Mouse (Mus musculus): ENCODE data around the gene Pld1. TPM values are rescaled to one million over a fixed set of nuclear protein-coding genes. Genes with fewer than 3 reads are reported as not detected.

Pld1 gene
- total RNA-seq, 2 experiments from 2014 or later = 3.7 to 15.9 TPM

DNA sequence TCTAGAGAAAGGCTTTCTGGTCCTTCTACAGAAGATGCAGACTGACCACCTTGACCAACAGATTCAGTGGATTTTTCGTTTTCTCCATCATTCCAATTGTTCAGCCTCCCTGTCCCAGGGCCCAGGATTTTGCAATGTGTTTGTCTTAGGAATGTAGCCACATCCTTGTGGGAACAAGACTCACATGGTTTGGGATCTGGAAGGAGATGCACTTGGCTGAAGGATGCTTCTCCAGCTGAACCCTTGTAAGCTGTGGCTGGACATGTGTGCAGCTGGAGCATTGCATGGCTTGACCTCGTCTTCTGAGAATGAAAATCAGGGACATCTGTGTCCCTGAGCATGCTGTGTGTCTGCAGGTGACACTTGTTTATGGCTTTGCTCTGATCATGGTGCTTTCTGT is 203.6 kb downstream of the Pld1 start:
- no peak for ATAC-seq (replicated peaks; ENCODE audit: poor library complexity)

DNA sequence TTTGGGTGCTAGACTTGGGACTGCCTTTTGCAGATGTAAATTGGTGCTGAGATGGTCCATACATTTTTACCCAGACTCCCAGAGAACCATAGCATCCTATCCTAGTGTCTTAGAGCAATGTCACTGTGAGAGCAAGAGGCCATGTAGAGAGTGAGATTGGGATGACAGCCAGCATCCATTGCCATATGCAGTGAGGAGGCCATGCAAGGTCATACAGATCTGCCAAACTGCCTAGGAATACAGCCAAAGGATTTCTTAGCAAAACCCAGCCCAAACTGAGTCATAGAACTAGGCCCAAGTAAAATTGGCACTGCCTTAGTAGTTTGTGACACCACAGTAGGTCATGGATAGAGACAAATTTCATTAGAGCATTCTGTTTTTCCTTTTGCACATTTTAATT is 206.2 kb downstream of the Pld1 start:
- ATAC-seq (replicated peaks; ENCODE audit: poor library complexity) = no peak

- ATAC-seq (replicated peaks; ENCODE audit: poor library complexity) = no peak
Observed at GRCm38 (mm10) chr3:28145461-28145860, 207.0 kb downstream of the Pld1 start.

DNA sequence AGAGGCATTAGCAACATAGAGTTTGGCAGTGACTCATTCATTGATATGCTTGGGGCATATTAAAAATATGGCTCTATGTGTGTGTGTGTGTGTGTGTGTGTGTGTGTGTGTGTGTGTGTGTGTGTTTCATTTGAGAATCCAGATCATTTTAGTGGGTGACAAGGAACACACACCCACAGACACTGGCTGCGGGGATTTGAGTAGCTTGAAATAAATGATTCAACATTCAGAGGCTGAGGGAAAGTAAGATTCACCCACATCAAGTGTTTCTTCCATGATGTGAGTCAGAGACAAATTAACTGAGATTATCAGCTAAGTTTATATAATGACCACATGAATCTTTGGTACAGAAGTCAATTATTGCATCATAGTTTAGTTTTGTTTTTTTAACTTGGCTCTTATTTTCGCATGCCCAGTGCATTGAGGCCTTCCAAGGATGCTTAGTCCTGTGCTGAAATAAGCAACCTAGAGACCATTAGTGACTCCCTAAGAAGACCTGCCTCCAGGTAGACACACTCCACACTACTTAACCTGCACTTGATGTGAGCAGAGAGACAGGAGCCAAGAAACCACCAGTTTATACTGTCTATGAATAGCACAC is 211.3 kb downstream of the Pld1 start:
- no peak for ATAC-seq (replicated peaks; ENCODE audit: poor library complexity)

GRCm38 (mm10) chr3:28158006-28158405 is 219.5 kb downstream of the Pld1 start:
- ATAC-seq (replicated peaks; ENCODE audit: poor library complexity) = no peak

DNA sequence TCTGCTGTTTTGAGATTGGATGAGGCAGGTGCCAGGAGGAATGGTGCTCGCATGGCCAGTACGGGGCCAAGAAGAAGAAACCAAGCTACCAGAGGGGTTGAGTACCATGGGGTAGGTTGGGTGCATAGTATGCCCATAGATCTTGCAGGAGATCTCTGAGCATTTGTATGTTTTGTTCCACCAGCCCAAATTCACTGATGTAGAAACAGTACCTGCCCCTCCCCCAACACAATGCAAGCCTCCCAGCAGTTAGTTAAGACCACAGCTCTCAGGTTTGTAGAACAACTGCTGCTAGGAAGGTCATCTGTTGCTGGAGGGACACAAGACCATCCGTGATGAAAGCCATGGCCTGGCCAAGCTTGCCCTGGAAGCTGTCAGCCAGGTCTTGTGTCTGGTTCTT is 220.4 kb downstream of the Pld1 start:
- no peak for ATAC-seq (replicated peaks; ENCODE audit: poor library complexity)

DNA sequence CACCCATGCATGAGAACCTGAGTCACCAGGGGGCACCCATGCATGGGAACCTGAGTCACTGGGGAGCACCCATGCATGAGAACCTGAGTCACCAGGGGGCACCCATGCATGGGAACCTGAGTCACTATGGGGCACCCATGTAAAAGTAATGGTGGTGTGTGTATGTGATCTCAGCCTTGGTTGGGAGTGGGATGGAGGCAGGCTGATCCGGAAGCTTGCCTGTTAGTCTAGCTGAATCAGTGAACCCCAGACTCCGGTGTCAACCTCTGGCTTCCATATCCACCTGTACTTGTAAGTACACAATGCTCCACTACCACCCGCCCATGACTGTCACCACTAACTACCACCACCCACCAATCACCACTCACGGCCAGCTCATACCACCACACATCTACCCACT is 223.9 kb downstream of the Pld1 start:
- no peak for ATAC-seq (replicated peaks; ENCODE audit: poor library complexity)

DNA sequence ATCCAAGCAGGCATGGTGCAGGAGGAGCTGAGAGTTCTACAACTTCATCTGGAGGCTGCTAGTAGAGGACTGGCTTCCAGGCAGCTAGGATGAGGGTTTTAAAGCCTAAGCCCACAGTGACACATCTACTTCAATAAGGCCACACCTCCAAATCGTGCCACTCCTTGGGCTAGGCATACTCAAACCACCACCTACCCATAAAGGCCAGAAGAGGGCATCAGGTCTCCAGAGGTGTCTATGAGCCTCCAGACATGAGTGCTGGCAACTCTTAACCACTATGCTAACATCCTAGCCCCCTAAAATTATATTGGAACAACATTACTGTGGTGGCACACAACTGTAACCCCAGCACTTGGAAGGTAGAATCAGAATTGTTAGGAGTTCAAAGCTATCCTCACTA is 226.2 kb downstream of the Pld1 start:
- peak; percentile 81 for ATAC-seq (replicated peaks; ENCODE audit: poor library complexity)

GRCm38 (mm10) chr3:28165598-28165997 is 227.1 kb downstream of the Pld1 start:
- peak; percentile 90 for ATAC-seq (replicated peaks; ENCODE audit: poor library complexity)

DNA sequence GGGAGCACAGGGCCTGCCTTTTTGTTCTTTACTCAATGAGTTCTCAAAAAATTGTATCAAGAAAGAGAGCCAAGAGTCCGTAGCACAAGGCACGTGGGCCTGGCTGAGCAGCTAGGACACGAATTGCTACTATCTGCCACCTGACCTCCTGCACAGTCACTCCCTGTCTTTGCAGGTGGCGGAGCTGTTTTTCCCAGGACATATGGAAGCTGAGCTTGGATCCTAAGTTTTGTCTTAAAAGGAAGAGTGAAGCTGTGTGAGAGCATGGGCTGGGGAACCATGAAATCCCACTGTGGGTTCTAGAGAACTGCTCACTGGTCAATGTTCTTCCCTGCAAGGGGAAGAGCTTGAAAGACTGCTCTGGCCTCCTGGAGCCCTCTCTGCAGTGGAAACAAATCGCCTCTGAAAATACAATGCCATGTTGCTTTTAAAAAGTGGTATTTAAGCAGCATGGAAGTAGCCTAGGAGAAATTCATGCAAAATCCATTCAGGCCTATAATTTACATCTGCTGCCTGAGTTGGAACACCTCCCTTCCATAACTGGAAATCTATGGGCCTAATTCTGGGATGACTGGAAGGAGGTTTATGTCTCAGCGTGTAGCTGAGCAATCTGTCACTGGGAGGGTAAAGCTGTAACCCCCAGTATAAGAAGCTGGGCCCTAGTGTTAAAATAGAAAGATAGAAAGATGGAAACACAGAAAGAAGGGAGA is 229.5 kb downstream of the Pld1 start:
- no peak for ATAC-seq (replicated peaks; ENCODE audit: poor library complexity)

GRCm38 (mm10) chr3:28170911-28171618 is 232.6 kb downstream of the Pld1 start:
- peak; percentile 95 for ATAC-seq (replicated peaks; ENCODE audit: poor library complexity)

DNA sequence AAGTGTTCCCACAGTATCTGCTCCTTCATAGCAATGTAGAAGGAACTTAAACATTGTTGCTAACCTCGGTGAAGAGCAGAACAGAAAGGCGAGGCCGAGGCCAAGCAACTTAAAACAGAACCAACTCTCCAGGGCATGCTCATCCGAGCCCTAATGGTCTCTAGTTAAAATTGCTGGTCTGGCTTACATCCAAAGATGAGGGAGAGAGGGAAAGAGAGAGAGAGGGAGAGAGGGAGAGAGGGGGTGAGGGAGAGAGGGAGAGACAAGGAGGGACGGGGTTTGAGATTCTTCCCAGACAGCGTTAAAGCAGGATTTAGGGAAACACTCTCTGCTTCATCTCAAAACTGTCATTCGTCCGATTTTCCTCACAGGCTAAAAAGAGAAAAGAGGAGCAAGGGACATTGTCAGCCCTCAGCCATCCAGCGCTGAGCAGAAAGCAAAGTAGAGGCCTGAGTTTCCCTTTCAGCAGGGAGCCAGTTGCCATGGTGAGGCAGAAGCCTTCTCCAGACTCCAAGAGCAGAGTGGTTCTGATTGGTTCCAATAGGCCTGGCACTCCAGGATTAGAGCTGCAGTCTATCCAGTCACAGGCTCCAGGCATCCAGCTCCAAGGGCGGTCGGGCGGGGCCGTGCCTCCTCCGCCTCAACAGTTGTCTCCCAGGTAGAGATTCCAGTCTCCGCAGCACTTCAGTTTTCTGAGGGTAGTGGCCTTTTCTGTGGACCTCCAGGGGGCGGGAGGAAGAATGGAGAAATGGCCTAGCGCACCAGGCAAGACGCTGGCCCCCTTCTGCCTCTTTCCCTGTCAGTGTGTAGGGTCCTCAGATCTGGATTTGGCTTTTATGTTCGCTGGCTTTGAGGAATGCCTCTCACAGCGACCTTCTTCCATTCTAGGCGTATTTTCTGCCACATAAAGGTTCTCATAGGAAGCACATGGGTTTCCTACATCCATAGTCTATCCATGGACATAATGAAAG is 237.8 kb downstream of the Pld1 start:
- no peak for ATAC-seq (replicated peaks; ENCODE audit: poor library complexity)

DNA sequence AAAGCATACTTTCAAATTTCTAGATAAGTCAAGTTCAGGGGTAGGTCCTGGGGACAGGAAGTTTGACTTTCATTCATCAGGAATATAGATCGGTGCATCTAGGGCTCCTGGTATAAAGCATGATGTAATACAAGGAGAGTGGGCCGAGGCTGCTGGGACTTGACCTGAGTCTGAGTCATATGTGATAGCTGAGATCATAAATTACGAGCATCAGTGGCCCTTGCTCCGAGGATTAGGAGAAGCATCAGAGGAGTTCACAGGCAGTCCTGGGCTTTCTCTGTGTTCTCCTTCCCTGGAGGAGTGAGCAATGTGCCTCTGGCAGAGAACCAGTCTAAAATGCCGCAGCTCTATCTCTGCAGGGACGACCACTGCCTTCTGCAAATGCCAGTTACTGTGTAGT is 239.8 kb downstream of the Pld1 start:
- ATAC-seq (replicated peaks; ENCODE audit: poor library complexity) = no peak

Other genes starting within 250 kb of the Pld1 start
- 37.6 and 40.6 TPM in 2 replicates for gene Fndc3b, start 227.4 kb upstream of the Pld1 start, total RNA-seq (2015)
- 14.2 and 15.0 TPM in 2 replicates for gene Fndc3b, start 227.4 kb upstream of the Pld1 start, total RNA-seq (2017)
- gene Tmem212, start 42.3 kb upstream of the Pld1 start, total RNA-seq (2015) = not detected in 2 replicates
- not detected in 2 replicates for gene Tmem212, start 42.3 kb upstream of the Pld1 start, total RNA-seq (2017)

All from megakaryocyte progenitor cell, adult 5-6 weeks (primary cell).